Mouse (Mus musculus) intestine, embryonic 16.5 days (tissue): Measurements from ENCODE around the gene Hsdl1. TPM values are rescaled to one million over a fixed set of nuclear protein-coding genes. Genes with fewer than 3 reads are reported as not detected.

Experiments used
- ATAC-seq: fragments of 200-750 bp; cut with Nextera tagmentation; 2 replicates; pipeline ENCODE4 v1.8.0; 2017; ENCODE audit warnings: moderate TSS enrichment, moderate library complexity
- H3K27ac ChIP-seq: fragments of 300-500 bp; sonication (generic); 2 replicates; pipeline ENCODE4 v1.5.1; 2014; ENCODE audit warnings: mild to moderate bottlenecking, low read length
- H3K27me3 ChIP-seq: fragments of 300-500 bp; sonication (generic); replicated peaks from 2 replicates; pipeline ENCODE4 v1.6.1; 2014; ENCODE audit warnings: low read length, control low read depth, mixed read lengths; ENCODE audit not compliant: control insufficient read depth, insufficient read depth
- H3K36me3 ChIP-seq: fragments of 300-500 bp; sonication (generic); 2 replicates; pipeline ENCODE4 v1.6.1; 2014; ENCODE audit warnings: low read length, control low read depth; ENCODE audit not compliant: control insufficient read depth, insufficient read depth
- H3K4me1 ChIP-seq: fragments of 300-500 bp; sonication (generic); 2 replicates; pipeline ENCODE4 v1.6.1; 2014; ENCODE audit warnings: low read length, control low read depth, mixed read lengths; ENCODE audit not compliant: control insufficient read depth, insufficient read depth
- H3K4me2 ChIP-seq: fragments of 300-500 bp; sonication (generic); 2 replicates; pipeline ENCODE4 v1.6.1; 2014; ENCODE audit warnings: low read depth, low read length, control low read depth
- H3K4me3 ChIP-seq: fragments of 300-500 bp; sonication (generic); 2 replicates; pipeline ENCODE4 v1.5.1; 2014; ENCODE audit warnings: mild to moderate bottlenecking, low read length
- H3K9ac ChIP-seq: fragments of 300-500 bp; sonication (generic); 2 replicates; pipeline ENCODE4 v1.6.1; 2014; ENCODE audit warnings: low read depth, low read length
- H3K9me3 ChIP-seq: fragments of 300-500 bp; sonication (generic); 2 replicates; pipeline ENCODE4 v1.6.1; 2016; ENCODE audit warnings: low read length, control low read depth; ENCODE audit not compliant: control insufficient read depth
- WGBS: fragments of 180-500 bp; shearing (Covaris S2); extraction: QIAGEN DNeasy Blood & Tissue Kit; methylation state at CpG from one replicate; pipeline ENCODE4 v1.1.7; 2014; 5-methylcytosine and 5-hydroxymethylcytosine counted together
- polyA plus RNA-seq: library from polyadenylated mRNA; unstranded; fragments of >200 nt; fragmentation: Nextera tagmentation; extraction: Ambion mirVana; gene quantifications from 2 replicates; pipeline ENCODE4 v1.2.1, GENCODE M21; 2015

Hsdl1 gene
- 32.3 and 33.3 TPM in 2 replicates for polyA plus RNA-seq

DNA sequence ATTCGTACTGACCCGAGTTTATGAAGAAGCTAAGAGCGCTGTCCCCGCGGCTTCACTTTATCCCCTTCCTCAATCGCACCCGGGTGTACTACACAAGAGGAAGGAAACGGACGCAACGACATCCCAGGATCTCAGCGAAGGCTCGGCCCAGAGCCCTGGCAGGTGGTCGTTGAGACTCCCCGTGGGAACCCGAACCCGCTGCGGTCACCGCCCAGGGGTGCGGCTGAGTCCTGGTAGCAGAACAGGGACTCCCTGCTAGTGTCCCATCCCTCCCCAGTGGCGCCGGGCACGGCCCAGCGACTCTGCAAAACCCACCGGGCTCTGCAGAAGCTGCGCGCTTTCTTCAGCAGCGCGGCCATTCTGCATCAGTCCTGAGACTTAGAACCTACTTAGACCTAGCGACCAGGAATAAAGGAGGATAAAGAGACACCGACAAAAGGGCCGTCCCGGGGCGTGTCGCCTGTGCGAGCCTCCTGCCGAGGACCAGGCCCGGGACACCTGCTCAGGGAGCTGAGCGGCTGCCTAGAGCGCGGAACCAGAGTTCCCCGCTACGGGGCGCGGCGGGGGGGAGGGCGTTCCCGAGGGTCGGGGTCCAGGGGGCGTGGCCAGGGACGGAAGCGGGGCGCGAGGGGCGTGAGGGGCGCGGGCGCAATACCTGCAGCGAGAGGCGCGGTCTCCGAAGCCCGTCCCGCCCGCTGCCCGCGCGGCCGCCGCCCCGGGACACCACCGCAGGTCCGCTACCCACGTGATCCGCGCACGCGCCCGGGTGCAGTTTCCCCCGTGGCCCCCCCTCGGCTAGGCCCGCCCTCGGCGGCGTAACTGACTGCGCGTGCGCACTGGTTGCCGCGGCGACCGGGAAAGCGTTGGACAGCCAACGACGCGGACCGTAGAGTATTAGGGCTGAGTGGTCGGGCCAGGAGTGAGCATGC lies at the start of gene Hsdl1, which contains the start of gene Dnaaf1:
TSS of gene Hsdl1 (minus strand) at position 747 of the 929 bp plus-strand sequence.
TSS of gene Dnaaf1 (plus strand) at position 799 of the 929 bp plus-strand sequence.
- Histone ChIP-seq H3K9me3 (no peaks in the 10 kb centered on the region), H3K27me3 (0 out of 2 replicates have a peak, but pooled peaks cover 4% of the 10 kb centered on the region), H3K9ac (peak within 1 kb of the TSS; percentile 84), H3K4me2 (peak within 1 kb of the TSS; percentile 98), H3K4me1 (peaks cover 24% of the 10 kb centered on the region), H3K27ac (peak within 1 kb of the TSS; percentile 81), H3K4me3 (peak within 1 kb of the TSS; percentile 80), H3K36me3 (no peaks in the 10 kb centered on the region)
- peak; percentile 87 for ATAC-seq
- under 1% methylated on average over 84 of the region's 97 CpGs for WGBS

DNA sequence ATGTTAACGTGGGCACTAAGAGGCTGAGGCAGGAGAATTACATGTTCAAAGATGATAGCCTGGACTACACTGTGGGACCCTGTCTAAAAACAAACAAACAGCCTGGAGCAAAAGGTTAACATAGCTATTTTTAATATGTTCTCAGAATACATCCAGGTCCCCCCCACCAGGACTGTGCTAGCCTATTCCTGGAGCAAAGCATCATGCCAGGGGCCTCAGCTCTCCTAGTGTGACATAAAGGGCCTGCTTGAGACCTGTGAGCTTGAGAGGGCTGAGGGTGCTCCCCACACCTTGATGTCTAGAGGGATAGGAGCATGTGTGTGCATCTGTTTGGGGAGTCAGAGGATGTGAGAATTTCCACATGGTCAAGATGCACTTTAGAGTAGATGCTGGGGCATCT lies 48.8 kb upstream of the Hsdl1 start:
- Histone ChIP-seq H3K27me3 (no peaks in the 10 kb centered on the region), H3K4me3 (no peak overlapping the region), H3K4me1 (no peaks in the 10 kb centered on the region), H3K27ac (no peak overlapping the region), H3K9ac (no peak overlapping the region), H3K9me3 (no peaks in the 10 kb centered on the region), H3K4me2 (no peak overlapping the region), H3K36me3 (no peaks in the 10 kb centered on the region)
- WGBS = 82% methylated on average over 1 of the region's 1 CpGs
- no peak for ATAC-seq

DNA sequence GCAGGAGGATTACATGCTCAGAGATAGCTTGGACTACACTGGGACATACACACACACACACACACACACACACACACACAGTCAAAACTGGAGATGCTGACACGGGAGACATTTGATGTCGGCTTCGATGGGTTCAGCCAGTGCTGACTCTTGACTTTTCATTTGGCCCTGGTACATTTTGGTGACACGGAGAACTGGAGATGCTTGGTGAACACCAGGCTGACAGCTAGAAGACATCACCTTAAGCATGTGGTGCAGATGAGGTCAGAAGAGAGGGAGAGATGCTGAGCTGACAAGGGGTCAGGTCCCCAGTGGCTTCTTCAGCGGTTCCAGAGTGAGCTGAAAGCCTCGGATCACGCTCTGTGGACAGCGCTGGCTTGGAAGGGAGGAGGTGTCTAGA lies 48.1 kb upstream of the Hsdl1 start:
- H3K4me3 ChIP-seq = no peak overlapping the region
- no peak for ATAC-seq
- H3K9ac ChIP-seq = no peak overlapping the region
- no peaks in the 10 kb centered on the region for H3K4me1 ChIP-seq
- H3K36me3 ChIP-seq = no peaks in the 10 kb centered on the region
- H3K27ac ChIP-seq = no peak overlapping the region
- no peaks in the 10 kb centered on the region for H3K9me3 ChIP-seq
- no peaks in the 10 kb centered on the region for H3K27me3 ChIP-seq
- 89% methylated on average over 8 of the region's 8 CpGs for WGBS
- H3K4me2 ChIP-seq = no peak overlapping the region

- no peaks in the 10 kb centered on the region for H3K36me3 ChIP-seq
- H3K4me3 ChIP-seq = no peak overlapping the region
- no peak overlapping the region for H3K27ac ChIP-seq
- H3K9ac ChIP-seq = no peak overlapping the region
- H3K9me3 ChIP-seq = no peaks in the 10 kb centered on the region
- no peaks in the 10 kb centered on the region for H3K4me1 ChIP-seq
- no peak for ATAC-seq
- WGBS = 67% methylated on average over 4 of the region's 4 CpGs
- H3K4me2 ChIP-seq = no peak overlapping the region
- H3K27me3 ChIP-seq = no peaks in the 10 kb centered on the region
Observed at GRCm38 (mm10) chr8:119622555-119622954, 47.6 kb upstream of the Hsdl1 start.

GRCm38 (mm10) chr8:119620848-119621465 lies 46.0 kb upstream of the Hsdl1 start:
- Histone ChIP-seq H3K9me3 (no peaks in the 10 kb centered on the region), H3K4me3 (no peak overlapping the region), H3K9ac (no peak overlapping the region), H3K36me3 (no peaks in the 10 kb centered on the region), H3K27me3 (no peaks in the 10 kb centered on the region), H3K4me1 (no peaks in the 10 kb centered on the region), H3K4me2 (no peak overlapping the region), H3K27ac (no peak overlapping the region)
- 82% methylated on average over 14 of the region's 14 CpGs for WGBS
- no peak for ATAC-seq

GRCm38 (mm10) chr8:119620116-119620840 lies 45.3 kb upstream of the Hsdl1 start:
- Histone ChIP-seq H3K4me1 (no peaks in the 10 kb centered on the region), H3K36me3 (no peaks in the 10 kb centered on the region), H3K27ac (no peak overlapping the region), H3K27me3 (no peaks in the 10 kb centered on the region), H3K4me2 (no peak overlapping the region), H3K9ac (no peak overlapping the region), H3K4me3 (no peak overlapping the region), H3K9me3 (no peaks in the 10 kb centered on the region)
- 71% methylated on average over 6 of the region's 6 CpGs for WGBS
- ATAC-seq = no peak

DNA sequence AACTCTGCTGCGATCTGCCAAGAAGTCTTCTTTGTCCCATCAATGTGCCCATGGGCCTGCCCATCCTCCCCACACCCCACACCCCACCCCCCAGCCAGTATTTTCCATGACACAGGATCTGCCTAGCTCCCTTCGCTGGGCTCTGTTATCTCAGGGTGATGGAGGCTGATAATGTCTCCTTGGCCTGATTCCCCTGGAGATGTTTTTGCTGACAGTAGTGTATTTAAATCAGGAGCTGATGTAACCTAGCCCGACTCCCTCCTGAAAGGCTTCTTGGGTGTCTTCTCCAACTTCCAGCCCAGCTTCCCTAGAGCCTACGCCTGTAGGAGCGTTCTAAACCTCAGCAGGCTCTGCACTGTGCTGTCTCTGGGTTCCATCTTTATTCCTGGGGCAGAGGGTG lies 43.9 kb upstream of the Hsdl1 start:
- H3K27ac ChIP-seq = no peak overlapping the region
- WGBS = 54% methylated on average over 5 of the region's 5 CpGs
- H3K9me3 ChIP-seq = no peaks in the 10 kb centered on the region
- H3K4me1 ChIP-seq = no peaks in the 10 kb centered on the region
- no peak overlapping the region for H3K4me3 ChIP-seq
- no peak overlapping the region for H3K9ac ChIP-seq
- H3K36me3 ChIP-seq = no peaks in the 10 kb centered on the region
- no peak for ATAC-seq
- no peaks in the 10 kb centered on the region for H3K27me3 ChIP-seq
- no peak overlapping the region for H3K4me2 ChIP-seq

GRCm38 (mm10) chr8:119617586-119617985 lies 42.6 kb upstream of the Hsdl1 start:
- Histone ChIP-seq H3K4me1 (no peaks in the 10 kb centered on the region), H3K27ac (no peak overlapping the region), H3K4me2 (no peak overlapping the region), H3K27me3 (no peaks in the 10 kb centered on the region), H3K9me3 (no peaks in the 10 kb centered on the region), H3K9ac (no peak overlapping the region), H3K36me3 (no peaks in the 10 kb centered on the region), H3K4me3 (no peak overlapping the region)
- no peak for ATAC-seq
- WGBS = 77% methylated on average over 5 of the region's 5 CpGs

- WGBS = 94% methylated on average over 4 of the region's 4 CpGs
- Histone ChIP-seq H3K36me3 (no peaks in the 10 kb centered on the region), H3K27me3 (no peaks in the 10 kb centered on the region), H3K27ac (no peak overlapping the region), H3K9me3 (no peaks in the 10 kb centered on the region), H3K4me3 (no peak overlapping the region), H3K9ac (no peak overlapping the region), H3K4me1 (no peaks in the 10 kb centered on the region), H3K4me2 (no peak overlapping the region)
- no peak for ATAC-seq
Observed at GRCm38 (mm10) chr8:119616811-119617210, 41.8 kb upstream of the Hsdl1 start.
